Mouse (Mus musculus) myocyte (in vitro differentiated cells): ENCODE data around the gene Fam131b.

Experiments
- E2F4 ChIP-seq: IDR thresholded peaks from one replicate; pipeline ENCODE4 v1.6.1; 2011; ENCODE audit warnings: mild to moderate bottlenecking, control low read depth, moderate library complexity; ENCODE audit not compliant: insufficient read depth
- MAX ChIP-seq: IDR thresholded peaks from one replicate; pipeline ENCODE4 v1.6.1; 2011; ENCODE audit warnings: low read depth, mild to moderate bottlenecking, control low read depth
- POLR2A ChIP-seq: IDR thresholded peaks from one replicate; pipeline ENCODE4 v1.6.1; 2011; ENCODE audit warnings: low read depth, mild to moderate bottlenecking, control low read depth, moderate library complexity; ENCODE audit not compliant: insufficient read length
- POLR2AphosphoS2 ChIP-seq: IDR thresholded peaks from one replicate; pipeline ENCODE4 v1.6.1; 2011; ENCODE audit warnings: low read depth, control low read depth; ENCODE audit not compliant: insufficient read length
- REST ChIP-seq: IDR thresholded peaks from one replicate; pipeline ENCODE4 v1.6.1; 2011; ENCODE audit warnings: mild to moderate bottlenecking, control low read depth, moderate library complexity; ENCODE audit not compliant: insufficient read depth, insufficient read length
- USF1 ChIP-seq: IDR thresholded peaks from one replicate; pipeline ENCODE4 v1.6.1; 2011; ENCODE audit warnings: low read depth, mild to moderate bottlenecking, control low read depth, moderate library complexity

DNA sequence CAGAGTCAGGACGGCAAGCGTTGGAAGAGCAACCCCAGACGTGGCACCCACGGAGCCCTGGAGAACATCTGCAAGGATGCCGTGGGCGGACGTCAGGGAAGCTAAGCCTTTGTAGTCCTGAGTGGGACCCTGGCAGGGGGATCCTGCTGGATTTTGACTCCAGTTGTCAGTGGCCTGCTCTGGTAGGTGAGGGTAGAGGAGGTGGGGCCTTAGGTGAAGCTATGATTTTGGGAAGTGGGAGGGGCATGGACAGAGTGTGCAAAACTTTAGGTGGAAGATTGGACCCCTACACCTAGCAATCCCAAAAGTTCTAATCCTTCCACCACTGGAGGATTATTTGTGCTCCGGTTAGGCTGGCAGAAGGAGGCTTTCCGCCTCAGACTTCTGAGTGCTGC is 48.0 kb upstream of the Fam131b start:
- TF ChIP-seq USF1 = no peak
- TF ChIP-seq POLR2AphosphoS2 = no peak
- no peak for TF ChIP-seq REST
- TF ChIP-seq POLR2A = no peak
- no peak for TF ChIP-seq MAX
- no peak for TF ChIP-seq E2F4
